Mouse (Mus musculus): ENCODE measurements around the gene Ptprt. TPM values are rescaled to one million over a fixed set of nuclear protein-coding genes. Genes with fewer than 3 reads are reported as not detected.
"Not testable (repeated sequence)": the region's sequence is repeated elsewhere in the genome, so short reads cannot be mapped to it uniquely, and the experiment has no call there.

Gene Ptprt
- polyA plus RNA-seq, 1 experiment from 2014 or later: 23.6 TPM

DNA sequence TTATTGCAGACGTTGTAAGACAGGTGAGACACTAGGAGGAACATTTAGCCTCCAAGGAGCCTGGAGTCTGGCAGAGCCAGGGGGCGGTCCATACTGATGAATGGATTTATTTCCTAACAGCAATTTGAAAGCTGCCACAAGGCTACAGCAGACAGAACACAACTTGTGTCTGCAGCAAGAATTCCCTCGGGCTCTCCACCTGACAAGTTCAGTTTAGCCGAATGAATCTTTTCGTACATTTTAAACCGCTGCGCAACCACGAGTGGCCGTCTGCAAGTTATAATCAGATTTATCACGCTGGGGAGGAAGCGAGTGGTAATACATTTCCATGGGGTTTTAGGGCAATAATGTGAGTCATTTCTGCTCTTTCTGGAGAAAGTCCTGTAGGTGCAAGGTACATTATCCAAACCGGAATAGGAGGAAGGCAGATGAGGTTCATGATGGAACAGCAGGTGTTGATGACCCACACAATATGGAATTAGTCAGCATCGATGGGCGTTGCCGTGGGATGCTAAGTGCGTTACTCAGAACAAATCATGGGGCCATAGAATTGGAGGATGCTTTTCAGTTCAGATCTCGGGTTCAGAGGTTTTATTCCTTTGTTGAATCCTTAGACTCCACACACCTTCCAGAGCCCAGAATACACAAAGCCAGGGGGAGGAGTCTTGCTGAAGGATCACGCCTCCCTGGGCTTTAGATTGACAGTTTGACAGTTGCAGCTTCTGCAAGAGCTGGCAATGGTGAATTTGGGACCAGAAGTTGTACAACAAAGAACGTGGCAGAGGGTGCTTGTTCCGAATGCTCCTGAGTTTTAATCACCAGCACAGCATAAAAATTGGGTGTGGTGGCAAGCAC, 478.1 kb downstream of the Ptprt start:
- H3K27ac ChIP-seq (ENCODE audit: low read depth, low read length): no peak overlapping the region
- ATAC-seq (ENCODE audit: low read depth): no peak
- H3K4me2 ChIP-seq (ENCODE audit: low read depth, low read length): no peak overlapping the region
- H3K27me3 ChIP-seq (ENCODE audit: control insufficient read depth, insufficient read depth, low read length): no peaks in the 10 kb centered on the region
- no peaks in the 10 kb centered on the region for H3K36me3 ChIP-seq (ENCODE audit: control insufficient read depth, insufficient read depth, low read length)
- WGBS: 72% methylated on average over 20 of the region's 20 CpGs
- no peaks in the 10 kb centered on the region for H3K4me1 ChIP-seq (ENCODE audit: control insufficient read depth, insufficient read depth, low read length)
- H3K4me3 ChIP-seq (ENCODE audit: low read depth, low read length): no peak overlapping the region
- no peaks in the 10 kb centered on the region for H3K9me3 ChIP-seq (ENCODE audit: control insufficient read depth, low read length)
- no peak overlapping the region for H3K9ac ChIP-seq (replicated peaks; ENCODE audit: low read depth, low read length)

GRCm38 (mm10) chr2:162181826-162182225, 479.1 kb downstream of the Ptprt start:
- no peaks in the 10 kb centered on the region for H3K27me3 ChIP-seq (ENCODE audit: control insufficient read depth, insufficient read depth, low read length)
- no peak overlapping the region for H3K4me3 ChIP-seq (ENCODE audit: low read depth, low read length)
- H3K27ac ChIP-seq (ENCODE audit: low read depth, low read length): no peak overlapping the region
- H3K4me2 ChIP-seq (ENCODE audit: low read depth, low read length): no peak overlapping the region
- H3K9me3 ChIP-seq (ENCODE audit: control insufficient read depth, low read length): no peaks in the 10 kb centered on the region
- WGBS: 98% methylated on average over 2 of the region's 2 CpGs
- H3K36me3 ChIP-seq (ENCODE audit: control insufficient read depth, insufficient read depth, low read length): no peaks in the 10 kb centered on the region
- no peak for ATAC-seq (ENCODE audit: low read depth)
- no peaks in the 10 kb centered on the region for H3K4me1 ChIP-seq (ENCODE audit: control insufficient read depth, insufficient read depth, low read length)
- H3K9ac ChIP-seq (replicated peaks; ENCODE audit: low read depth, low read length): no peak overlapping the region

DNA sequence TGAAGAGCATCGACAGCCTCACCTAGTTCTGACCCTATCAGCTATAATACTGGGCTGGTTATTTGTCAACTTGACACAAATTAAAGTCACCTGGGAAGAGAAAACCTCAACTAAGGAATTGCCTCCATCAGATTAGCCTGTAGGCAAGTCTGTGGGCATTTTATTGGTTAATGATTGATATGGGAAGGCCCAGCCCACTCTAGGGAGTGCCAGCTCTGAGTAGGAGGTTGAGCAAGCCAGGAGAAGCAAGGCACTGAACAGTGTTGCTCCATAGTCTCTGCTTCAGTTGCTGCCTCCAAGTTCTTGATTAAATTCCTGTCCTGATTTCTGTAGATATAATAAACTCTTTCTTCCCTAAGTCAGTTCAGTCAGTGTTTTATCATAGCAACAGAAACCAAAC, 488.4 kb downstream of the Ptprt start:
- H3K9ac ChIP-seq (replicated peaks; ENCODE audit: low read depth, low read length): no peak overlapping the region
- H3K27ac ChIP-seq (ENCODE audit: low read depth, low read length): no peak overlapping the region
- H3K4me3 ChIP-seq (ENCODE audit: low read depth, low read length): no peak overlapping the region
- no peak overlapping the region for H3K4me2 ChIP-seq (ENCODE audit: low read depth, low read length)
- H3K4me1 ChIP-seq (ENCODE audit: control insufficient read depth, insufficient read depth, low read length): no peaks in the 10 kb centered on the region
- H3K36me3 ChIP-seq (ENCODE audit: control insufficient read depth, insufficient read depth, low read length): no peaks in the 10 kb centered on the region
- ATAC-seq (ENCODE audit: low read depth): no peak
- no peaks in the 10 kb centered on the region for H3K27me3 ChIP-seq (ENCODE audit: control insufficient read depth, insufficient read depth, low read length)
- WGBS: 91% methylated on average over 1 of the region's 1 CpGs
- H3K9me3 ChIP-seq (ENCODE audit: control insufficient read depth, low read length): no peaks in the 10 kb centered on the region

GRCm38 (mm10) chr2:162141845-162142411, 519.0 kb downstream of the Ptprt start:
- no peaks in the 10 kb centered on the region for H3K27me3 ChIP-seq (ENCODE audit: control insufficient read depth, insufficient read depth, low read length)
- no peak for ATAC-seq (ENCODE audit: low read depth)
- H3K4me2 ChIP-seq (ENCODE audit: low read depth, low read length): no peak overlapping the region
- no peak overlapping the region for H3K4me3 ChIP-seq (ENCODE audit: low read depth, low read length)
- no peaks in the 10 kb centered on the region for H3K36me3 ChIP-seq (ENCODE audit: control insufficient read depth, insufficient read depth, low read length)
- no peak overlapping the region for H3K27ac ChIP-seq (ENCODE audit: low read depth, low read length)
- no peaks in the 10 kb centered on the region for H3K9me3 ChIP-seq (ENCODE audit: control insufficient read depth, low read length)
- WGBS: 90% methylated on average over 3 of the region's 3 CpGs
- H3K9ac ChIP-seq (replicated peaks; ENCODE audit: low read depth, low read length): no peak overlapping the region
- no peaks in the 10 kb centered on the region for H3K4me1 ChIP-seq (ENCODE audit: control insufficient read depth, insufficient read depth, low read length)

- not testable (repeated sequence) for H3K27me3 ChIP-seq (ENCODE audit: control insufficient read depth, insufficient read depth, low read length); H3K4me1 ChIP-seq (ENCODE audit: control insufficient read depth, insufficient read depth, low read length); H3K36me3 ChIP-seq (ENCODE audit: control insufficient read depth, insufficient read depth, low read length); H3K4me2 ChIP-seq (ENCODE audit: low read depth, low read length); ATAC-seq (ENCODE audit: low read depth); H3K9ac ChIP-seq (replicated peaks; ENCODE audit: low read depth, low read length); H3K27ac ChIP-seq (ENCODE audit: low read depth, low read length); H3K4me3 ChIP-seq (ENCODE audit: low read depth, low read length); H3K9me3 ChIP-seq (ENCODE audit: control insufficient read depth, low read length)
- WGBS: 85% methylated on average over 3 of the region's 3 CpGs
Measured at GRCm38 (mm10) chr2:162136176-162136575, 524.8 kb downstream of the Ptprt start.

DNA sequence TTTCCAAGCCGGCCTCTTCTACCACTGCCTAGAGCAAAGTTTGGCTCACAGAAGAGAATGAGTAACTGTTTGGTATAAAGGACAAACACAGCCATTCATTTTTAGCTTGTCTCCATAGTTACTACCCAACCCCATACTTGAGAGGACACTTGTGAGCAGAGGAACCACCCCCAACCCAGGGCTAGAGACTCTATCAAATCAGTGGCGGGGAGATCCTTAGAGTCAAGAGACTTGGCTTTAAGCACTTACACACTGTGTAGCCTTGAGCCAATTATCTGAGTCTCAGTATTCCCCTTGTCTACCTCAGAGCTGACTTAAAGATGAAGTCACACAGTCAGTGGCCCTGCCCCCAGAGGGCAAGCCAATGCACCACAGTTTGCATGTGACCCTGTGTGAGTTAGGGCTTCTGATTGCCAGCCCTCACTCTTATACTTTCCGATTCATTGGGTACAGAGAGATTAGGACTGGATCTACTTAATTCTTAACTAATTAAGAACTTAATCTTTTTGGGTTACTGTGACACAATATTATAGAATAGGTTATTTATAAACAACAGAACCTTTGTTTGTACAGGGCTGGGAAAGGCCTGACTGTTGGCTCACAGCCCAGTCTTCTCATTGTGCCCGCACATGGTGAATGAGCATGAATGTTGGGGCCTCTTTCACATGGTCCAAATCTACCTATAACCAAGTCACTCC, 529.2 kb downstream of the Ptprt start:
- peak; percentile 89 for ATAC-seq (ENCODE audit: low read depth)
- Histone ChIP-seq H3K9ac (replicated peaks; ENCODE audit: low read depth, low read length) (no peak overlapping the region), H3K27ac (ENCODE audit: low read depth, low read length) (no peak overlapping the region), H3K4me2 (ENCODE audit: low read depth, low read length) (no peak overlapping the region), H3K36me3 (ENCODE audit: control insufficient read depth, insufficient read depth, low read length) (no peaks in the 10 kb centered on the region), H3K4me3 (ENCODE audit: low read depth, low read length) (no peak overlapping the region), H3K9me3 (ENCODE audit: control insufficient read depth, low read length) (no peaks in the 10 kb centered on the region), H3K4me1 (ENCODE audit: control insufficient read depth, insufficient read depth, low read length) (no peaks in the 10 kb centered on the region), H3K27me3 (ENCODE audit: control insufficient read depth, insufficient read depth, low read length) (no peaks in the 10 kb centered on the region)
- 57% methylated on average over 4 of the region's 4 CpGs for WGBS

DNA sequence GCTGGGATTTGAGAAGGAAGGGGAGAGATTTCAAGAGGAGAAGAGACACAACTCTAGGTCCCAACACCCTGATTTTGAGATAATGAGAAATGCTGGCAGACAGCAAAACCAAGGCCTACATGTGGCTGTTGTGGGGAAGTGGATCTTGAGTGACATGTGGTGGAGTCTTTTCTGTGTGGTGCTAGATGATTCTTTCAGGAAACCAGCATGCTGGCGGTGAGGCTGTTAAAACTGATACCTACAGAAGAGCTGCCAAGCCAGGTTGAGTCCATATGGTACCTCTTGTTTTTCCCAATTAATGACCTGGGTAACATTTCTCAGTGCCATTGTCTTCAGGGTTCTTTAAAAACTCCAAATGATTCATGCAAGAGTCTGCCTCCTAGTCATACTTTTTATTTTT, 531.1 kb downstream of the Ptprt start:
- Histone ChIP-seq H3K27ac (ENCODE audit: low read depth, low read length) (no peak overlapping the region), H3K27me3 (ENCODE audit: control insufficient read depth, insufficient read depth, low read length) (no peaks in the 10 kb centered on the region), H3K4me3 (ENCODE audit: low read depth, low read length) (no peak overlapping the region), H3K36me3 (ENCODE audit: control insufficient read depth, insufficient read depth, low read length) (no peaks in the 10 kb centered on the region), H3K9ac (replicated peaks; ENCODE audit: low read depth, low read length) (no peak overlapping the region), H3K4me2 (ENCODE audit: low read depth, low read length) (no peak overlapping the region), H3K9me3 (ENCODE audit: control insufficient read depth, low read length) (no peaks in the 10 kb centered on the region), H3K4me1 (ENCODE audit: control insufficient read depth, insufficient read depth, low read length) (no peaks in the 10 kb centered on the region)
- ATAC-seq (ENCODE audit: low read depth): no peak
- 93% methylated on average over 1 of the region's 1 CpGs for WGBS

- Histone ChIP-seq H3K9me3 (ENCODE audit: control insufficient read depth, low read length) (no peaks in the 10 kb centered on the region), H3K27me3 (ENCODE audit: control insufficient read depth, insufficient read depth, low read length) (no peaks in the 10 kb centered on the region), H3K27ac (ENCODE audit: low read depth, low read length) (no peak overlapping the region), H3K4me1 (ENCODE audit: control insufficient read depth, insufficient read depth, low read length) (no peaks in the 10 kb centered on the region), H3K36me3 (ENCODE audit: control insufficient read depth, insufficient read depth, low read length) (no peaks in the 10 kb centered on the region), H3K4me3 (ENCODE audit: low read depth, low read length) (no peak overlapping the region), H3K4me2 (ENCODE audit: low read depth, low read length) (no peak overlapping the region), H3K9ac (replicated peaks; ENCODE audit: low read depth, low read length) (no peak overlapping the region)
- no peak for ATAC-seq (ENCODE audit: low read depth)
- WGBS: 82% methylated on average over 2 of the region's 2 CpGs
Measured at GRCm38 (mm10) chr2:162118041-162118440, 542.9 kb downstream of the Ptprt start.

- WGBS: 69% methylated on average over 3 of the region's 3 CpGs
Measured at GRCm38 (mm10) chr2:162082391-162082790, 578.6 kb downstream of the Ptprt start.

More at GRCm38 (mm10) chr2:162082391-162082790, 578.6 kb downstream of the Ptprt start:
- H3K4me3 ChIP-seq (ENCODE audit: low read depth, low read length): no peak overlapping the region
- no peak for ATAC-seq (ENCODE audit: low read depth)
- H3K27me3 ChIP-seq (ENCODE audit: control insufficient read depth, insufficient read depth, low read length): no peaks in the 10 kb centered on the region
- no peaks in the 10 kb centered on the region for H3K4me1 ChIP-seq (ENCODE audit: control insufficient read depth, insufficient read depth, low read length)
- H3K27ac ChIP-seq (ENCODE audit: low read depth, low read length): no peak overlapping the region
- no peaks in the 10 kb centered on the region for H3K36me3 ChIP-seq (ENCODE audit: control insufficient read depth, insufficient read depth, low read length)
- H3K9me3 ChIP-seq (ENCODE audit: control insufficient read depth, low read length): no peaks in the 10 kb centered on the region
- H3K4me2 ChIP-seq (ENCODE audit: low read depth, low read length): no peak overlapping the region
- no peak overlapping the region for H3K9ac ChIP-seq (replicated peaks; ENCODE audit: low read depth, low read length)

Measured in neural tube, embryonic 14.5 days (tissue).